Mouse (Mus musculus) forelimb bud, embryonic 11.5 days (tissue): ENCODE measurements at regions not wholly inside any gene's neighbourhood (a gene's known extent, or its start where the extent isn't known, plus 50 kb on each side); places are given as distances from the start of the nearest gene placed in this dataset.

Source experiments
- DNase-seq: peaks from one replicate; pipeline ENCODE4 v3.0.0-alpha.2; 2012; ENCODE audit warnings: low read depth, low spot score

- no peak for DNase-seq
Measured at GRCm38 (mm10) chr3:80631391-80631790, 171.2 kb downstream of the Gria2 start.

- DNase-seq, result no peak
Measured at GRCm38 (mm10) chr3:80610414-80610813, 192.2 kb downstream of the Gria2 start.

- peak; percentile 3 for DNase-seq
Measured at GRCm38 (mm10) chr3:80608467-80608866, 194.2 kb downstream of the Gria2 start.

GRCm38 (mm10) chr3:80607809-80608208, 194.8 kb downstream of the Gria2 start:
- no peak for DNase-seq

GRCm38 (mm10) chr3:80597549-80597948, 205.1 kb downstream of the Gria2 start:
- no peak for DNase-seq

GRCm38 (mm10) chr3:80567514-80567913, 235.1 kb downstream of the Gria2 start:
- no peak for DNase-seq

- no peak for DNase-seq
Measured at GRCm38 (mm10) chr3:80566236-80566635, 236.4 kb downstream of the Gria2 start.

GRCm38 (mm10) chr3:80546151-80546695, 256.4 kb downstream of the Gria2 start:
- no peak for DNase-seq

GRCm38 (mm10) chr3:80543783-80544182, 258.9 kb downstream of the Gria2 start:
- no peak for DNase-seq

- DNase-seq, result no peak
Measured at GRCm38 (mm10) chr3:80541382-80541781, 261.3 kb downstream of the Gria2 start.

GRCm38 (mm10) chr3:80533706-80534349, 268.8 kb downstream of the Gria2 start:
- no peak for DNase-seq

GRCm38 (mm10) chr3:80514026-80514425, 288.6 kb downstream of the Gria2 start:
- no peak for DNase-seq

- no peak for DNase-seq
Measured at GRCm38 (mm10) chr3:80509185-80509584, 293.4 kb downstream of the Gria2 start.

GRCm38 (mm10) chr3:80506701-80507100, 295.9 kb downstream of the Gria2 start:
- no peak for DNase-seq

- DNase-seq, result no peak
Measured at GRCm38 (mm10) chr3:80501117-80501516, 301.5 kb downstream of the Gria2 start.

- no peak for DNase-seq
Measured at GRCm38 (mm10) chr3:80496556-80496955, 306.1 kb downstream of the Gria2 start.

GRCm38 (mm10) chr3:80484168-80484833, 318.3 kb downstream of the Gria2 start:
- no peak for DNase-seq

GRCm38 (mm10) chr3:80478676-80479075, 324.0 kb downstream of the Gria2 start:
- DNase-seq, result no peak

- DNase-seq, result no peak
Measured at GRCm38 (mm10) chr3:80473686-80474085, 328.9 kb downstream of the Gria2 start.
